Mouse (Mus musculus) mouse trophoblast stem cell (cell line): ENCODE measurements around the gene Pimreg.

Source experiments
- in situ Hi-C, 2 experiments: fragments of 300-500 bp; cut with MseI, MboI; formaldehyde crosslinking; loops; 2 replicates in 1 of 2; 3 replicates in 1 of 2; pipeline ENCODE4 v1.15.1; 2025

Pimreg gene

DNA sequence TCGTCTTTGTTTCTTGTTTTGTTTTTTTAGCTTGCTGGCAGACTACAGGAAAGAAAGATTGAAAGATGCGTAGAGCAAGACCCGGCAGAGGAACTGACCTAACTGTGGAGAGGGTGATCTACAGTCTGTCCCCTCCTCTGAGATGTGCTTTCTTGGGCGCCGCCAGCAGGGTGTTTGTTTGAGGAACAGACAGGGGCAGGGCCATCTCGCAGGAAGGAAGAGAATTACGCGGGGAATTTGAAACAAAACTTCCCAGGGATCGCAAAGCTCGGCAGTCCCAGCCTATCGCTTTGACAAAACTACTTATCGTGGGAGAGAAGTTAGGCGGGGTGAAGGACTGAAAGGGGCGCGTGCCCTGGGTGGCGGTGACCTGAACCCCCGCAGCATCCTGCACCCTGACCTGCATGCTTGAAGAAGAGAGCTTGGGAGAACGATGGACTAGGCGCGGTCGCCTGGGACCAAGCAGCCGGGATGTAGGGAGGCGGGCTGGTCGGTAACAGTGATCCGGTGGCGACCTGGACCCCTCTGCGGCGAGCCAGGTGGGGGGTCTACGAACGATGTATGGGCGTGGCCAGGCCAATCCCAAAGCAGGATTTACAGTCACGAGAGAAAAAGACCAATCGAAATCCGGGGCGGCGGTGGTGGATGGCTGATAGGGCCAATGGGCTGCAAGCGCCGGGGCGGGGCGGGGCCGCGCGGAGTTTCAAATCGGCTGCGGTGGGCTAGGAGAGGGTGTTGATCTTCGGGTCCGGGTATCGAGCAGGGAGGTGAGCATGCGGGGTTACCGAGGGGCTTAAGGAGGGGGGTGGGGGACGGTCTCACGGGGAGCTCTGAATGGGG is at the start of gene Pimreg:
TSS of gene Pimreg (plus strand) at position 265 of the 840 bp plus-strand sequence.
- in situ Hi-C loops = no loop called here

- in situ Hi-C loops = no loop called here
Measured at GRCm38 (mm10) chr11:71992438-71992837, 49.4 kb upstream of the Pimreg start.

- in situ Hi-C loops = no loop called here
Measured at GRCm38 (mm10) chr11:71995968-71996511, 45.8 kb upstream of the Pimreg start.

DNA sequence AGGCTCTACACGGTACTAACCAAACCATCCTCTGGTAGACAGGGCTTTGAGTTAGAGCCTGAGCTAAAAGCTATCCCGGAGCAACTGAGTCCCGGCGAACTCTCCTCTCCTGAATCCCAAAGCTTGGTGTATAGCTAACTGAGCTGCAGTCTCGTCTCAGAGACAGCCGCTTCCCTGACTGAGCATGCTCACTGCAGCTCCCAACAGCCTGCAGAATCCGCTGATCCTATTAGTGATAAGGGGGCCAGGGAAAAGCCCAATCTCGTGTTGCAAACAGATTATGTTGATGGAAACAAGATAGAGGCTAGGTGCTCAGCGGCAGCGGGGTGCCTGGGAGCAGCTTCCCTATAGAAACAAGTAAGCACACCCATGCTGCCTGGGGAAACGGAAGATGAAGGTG is 45.0 kb upstream of the Pimreg start:
- in situ Hi-C loops = no loop called here

GRCm38 (mm10) chr11:72000194-72000593 is 41.6 kb upstream of the Pimreg start:
- in situ Hi-C loops = no loop called here

DNA sequence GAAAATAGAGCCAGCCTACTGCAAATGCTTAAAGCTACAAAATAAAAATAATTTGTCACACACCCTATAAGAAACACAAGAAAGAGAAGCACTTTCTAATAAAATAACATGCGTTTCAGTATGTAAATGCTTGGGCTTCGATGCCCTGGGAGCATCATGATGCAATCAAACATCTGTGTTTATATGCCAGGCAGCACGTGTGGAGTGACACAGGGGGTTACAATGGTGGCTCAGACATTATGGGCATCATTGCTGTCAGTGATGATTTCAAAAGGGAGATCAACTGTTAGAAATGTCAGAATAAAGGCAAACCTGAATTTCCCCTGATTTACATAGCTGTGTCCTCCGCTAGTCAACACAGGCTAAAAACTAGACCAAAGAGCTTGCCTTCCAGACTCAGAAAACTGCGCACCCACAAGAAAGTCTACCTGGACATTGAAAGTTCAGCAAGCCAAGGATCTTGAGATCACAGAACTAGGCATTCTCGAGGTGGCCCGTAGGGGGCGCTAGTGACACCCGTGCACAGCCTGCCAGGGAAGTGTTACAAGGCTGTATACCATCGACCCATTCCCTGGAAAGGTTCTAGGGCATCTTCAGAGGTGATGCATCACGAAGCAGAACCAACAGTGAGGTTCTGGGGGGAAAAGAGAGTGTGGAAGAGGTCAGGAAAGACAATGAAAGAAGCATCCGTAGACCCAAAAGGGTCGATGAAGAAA is 39.5 kb upstream of the Pimreg start:
- in situ Hi-C loops = no loop called here

GRCm38 (mm10) chr11:72003171-72003570 is 38.7 kb upstream of the Pimreg start:
- in situ Hi-C loops = no loop called here

- in situ Hi-C loops = no loop called here
Measured at GRCm38 (mm10) chr11:72005547-72005946, 36.3 kb upstream of the Pimreg start.

- in situ Hi-C loops = no loop called here
Measured at GRCm38 (mm10) chr11:72010367-72010766, 31.5 kb upstream of the Pimreg start.

GRCm38 (mm10) chr11:72010940-72011722 is 30.7 kb upstream of the Pimreg start:
- in situ Hi-C loops = no loop called here

- in situ Hi-C loops = no loop called here
Measured at GRCm38 (mm10) chr11:72011955-72012354, 29.9 kb upstream of the Pimreg start.

DNA sequence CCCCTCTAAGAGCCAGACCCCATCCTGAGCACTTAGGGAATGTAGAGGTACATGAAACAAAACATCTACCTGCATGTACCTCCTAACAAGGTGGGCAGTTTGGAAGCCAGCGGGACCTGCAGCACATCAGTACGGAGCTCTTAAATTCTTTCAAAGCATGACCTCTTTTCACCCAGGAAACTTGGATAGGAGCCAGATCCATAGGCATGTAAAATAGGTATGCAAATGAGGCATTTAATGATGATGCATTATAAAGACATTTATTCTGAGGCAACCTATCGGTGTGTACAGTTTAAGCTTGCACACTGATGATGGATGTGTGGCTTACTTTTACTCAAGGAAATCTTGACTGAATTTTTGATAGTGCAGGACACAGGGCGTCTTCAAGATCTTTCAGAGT is 27.2 kb upstream of the Pimreg start:
- in situ Hi-C loops = no loop called here

- in situ Hi-C loops = no loop called here
Measured at GRCm38 (mm10) chr11:72016518-72017252, 25.1 kb upstream of the Pimreg start.

DNA sequence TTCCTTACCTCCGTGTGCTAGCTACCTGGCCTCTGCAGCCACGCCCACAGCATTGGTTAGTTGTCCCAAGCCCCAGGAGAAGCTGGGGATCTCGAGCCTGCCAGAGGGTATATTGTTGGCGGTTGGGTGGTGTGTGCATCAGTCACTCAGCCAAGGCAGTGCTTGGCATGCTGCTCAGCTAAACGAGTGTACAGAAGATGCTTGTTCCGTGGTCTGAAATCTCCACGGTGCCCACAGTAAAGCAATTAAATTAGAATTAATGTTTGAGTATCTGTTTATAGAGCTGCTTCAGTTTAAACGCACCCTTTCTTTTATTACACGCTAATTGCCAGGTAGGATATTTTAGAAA is 24.6 kb upstream of the Pimreg start:
- in situ Hi-C loops = no loop called here

DNA sequence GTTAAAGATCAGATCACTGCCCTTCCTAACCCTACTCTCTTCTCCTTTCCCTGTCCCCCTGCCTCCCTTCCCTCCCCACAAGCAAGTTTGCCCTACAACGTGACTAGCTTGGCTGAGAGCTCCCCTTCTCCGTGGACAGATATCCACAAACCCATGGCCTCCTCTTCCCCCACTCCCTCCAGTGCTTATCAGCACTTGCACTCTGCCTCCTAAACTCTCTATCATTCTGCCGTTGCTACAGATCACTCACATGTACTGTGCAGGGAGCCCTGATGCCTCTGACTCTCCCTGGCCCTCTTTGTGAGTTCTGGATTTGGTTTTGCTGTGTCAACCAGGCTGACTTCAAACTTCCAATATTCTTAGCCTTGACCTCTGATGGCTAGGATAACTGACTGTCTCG is 20.8 kb upstream of the Pimreg start:
- in situ Hi-C loops = loop anchor here in 1 of 2 experiments (5.0 kb wide), 1 partner anchor 34 kb away; no protein-coding TSS in a partner anchor

DNA sequence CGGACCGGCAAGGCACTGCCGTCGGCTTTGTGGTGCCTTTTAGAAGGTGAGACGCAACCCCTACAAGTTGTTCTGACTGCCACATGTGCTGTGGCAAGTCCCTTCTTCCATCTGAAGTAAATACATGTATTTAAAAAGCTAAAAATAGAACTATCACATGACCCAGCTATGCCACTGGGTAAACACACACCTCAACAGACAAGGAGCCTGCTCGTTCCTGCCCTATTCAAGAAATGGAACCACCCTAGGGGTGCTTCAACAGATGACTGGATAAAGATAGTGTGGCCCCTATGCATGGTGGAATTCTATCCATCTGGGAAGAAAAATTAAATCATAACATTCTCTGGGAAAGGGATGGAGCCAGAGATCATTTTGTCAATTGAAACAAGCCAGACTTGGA is 19.0 kb upstream of the Pimreg start:
- in situ Hi-C loops = loop anchor here in 1 of 2 experiments (5.0 kb wide), 1 partner anchor 36 kb away; no protein-coding TSS in a partner anchor

DNA sequence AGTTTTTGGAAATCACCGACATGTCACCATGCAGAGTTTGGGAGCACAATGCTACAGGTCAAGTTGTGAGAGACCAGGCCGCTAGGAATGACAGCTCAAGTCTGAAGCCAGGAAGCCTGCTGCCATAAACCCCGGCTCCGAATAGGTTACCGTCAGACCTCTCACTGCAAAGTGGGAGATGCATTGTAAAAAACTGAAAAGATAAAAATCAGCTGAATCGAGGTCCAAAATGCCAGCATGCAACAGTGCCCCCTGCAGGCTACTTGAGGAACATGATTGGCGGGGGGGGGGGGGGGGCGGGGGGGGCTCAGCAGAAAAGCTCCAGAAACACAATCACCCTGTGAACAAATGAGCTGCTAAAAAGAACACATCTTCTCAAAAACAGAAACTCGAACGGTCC is 18.3 kb upstream of the Pimreg start:
- in situ Hi-C loops = loop anchor here in 1 of 2 experiments (5.0 kb wide), 1 partner anchor 36 kb away; no protein-coding TSS in a partner anchor

- in situ Hi-C loops = loop anchor here in 1 of 2 experiments (5.0 kb wide), 1 partner anchor 37 kb away; no protein-coding TSS in a partner anchor
Measured at GRCm38 (mm10) chr11:72024193-72024781, 17.5 kb upstream of the Pimreg start.

GRCm38 (mm10) chr11:72025843-72026242 is 16.0 kb upstream of the Pimreg start:
- in situ Hi-C loops = no loop called here

GRCm38 (mm10) chr11:72026516-72026915 is 15.3 kb upstream of the Pimreg start:
- in situ Hi-C loops = no loop called here

DNA sequence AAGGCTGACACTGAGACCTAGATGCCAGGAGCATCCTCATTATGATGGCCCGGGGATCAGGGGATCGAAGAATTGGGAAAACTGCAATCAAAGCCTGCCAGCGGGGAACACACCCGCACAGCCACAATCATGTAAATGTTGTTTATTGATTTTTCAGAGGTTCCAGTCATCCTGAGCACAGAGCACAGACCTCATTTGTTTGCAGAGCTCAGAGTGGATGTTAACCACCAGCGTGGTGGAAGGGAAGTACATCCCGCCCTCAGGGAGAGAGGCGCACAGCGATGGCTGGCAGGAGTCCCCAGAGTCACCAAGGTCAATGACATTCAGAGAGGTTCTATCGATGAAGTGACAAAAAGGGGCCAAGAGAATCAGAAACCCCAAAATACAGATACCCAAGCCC is 14.0 kb upstream of the Pimreg start:
- in situ Hi-C loops = no loop called here
